Mouse (Mus musculus): ENCODE data around the gene Teddm1a. TPM values are rescaled to one million over a fixed set of nuclear protein-coding genes. Genes with fewer than 3 reads are reported as not detected.

Teddm1a gene
- total and polyA plus RNA-seq, 3 experiments, result not detected

DNA sequence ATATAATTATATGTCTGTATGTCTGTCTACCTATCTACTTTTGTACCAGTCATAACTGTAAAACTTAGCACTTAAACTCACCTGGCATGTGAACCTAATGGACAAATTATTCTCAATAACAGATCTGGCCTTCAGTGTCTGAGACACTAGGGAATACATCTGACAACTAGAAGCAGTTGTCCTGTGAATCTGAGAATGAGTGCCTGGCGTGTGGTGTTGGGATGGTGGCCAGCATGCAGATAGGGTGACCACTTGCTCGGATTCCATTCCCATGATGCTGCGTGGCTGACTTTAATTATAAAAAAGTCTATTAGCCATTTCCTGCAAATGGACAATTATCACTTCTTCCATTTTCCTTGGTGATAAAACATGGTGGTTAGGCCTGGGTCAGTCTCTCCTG is 14.3 kb downstream of the Teddm1a start:
- no peak for DNase-seq

DNA sequence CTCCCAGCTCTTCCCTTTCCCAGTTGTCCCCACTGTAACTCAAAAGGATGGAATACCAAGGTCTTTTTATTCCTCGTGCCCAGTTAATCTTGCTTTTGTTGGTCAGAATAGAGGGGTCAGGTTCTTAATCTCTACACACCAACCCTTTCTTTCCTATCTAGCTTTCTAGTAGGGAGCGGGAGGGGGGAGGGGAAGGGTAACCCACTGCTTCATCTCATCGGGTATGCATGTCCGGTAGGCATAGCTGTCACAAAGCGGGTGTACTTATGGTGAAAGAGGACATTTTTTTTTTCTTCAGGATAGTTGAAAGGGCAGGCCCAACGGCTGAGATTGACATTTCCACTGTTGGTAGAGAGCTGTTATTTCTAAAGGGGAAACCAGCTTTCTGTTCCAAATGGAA is 16.7 kb downstream of the Teddm1a start:
- no peak for DNase-seq

DNA sequence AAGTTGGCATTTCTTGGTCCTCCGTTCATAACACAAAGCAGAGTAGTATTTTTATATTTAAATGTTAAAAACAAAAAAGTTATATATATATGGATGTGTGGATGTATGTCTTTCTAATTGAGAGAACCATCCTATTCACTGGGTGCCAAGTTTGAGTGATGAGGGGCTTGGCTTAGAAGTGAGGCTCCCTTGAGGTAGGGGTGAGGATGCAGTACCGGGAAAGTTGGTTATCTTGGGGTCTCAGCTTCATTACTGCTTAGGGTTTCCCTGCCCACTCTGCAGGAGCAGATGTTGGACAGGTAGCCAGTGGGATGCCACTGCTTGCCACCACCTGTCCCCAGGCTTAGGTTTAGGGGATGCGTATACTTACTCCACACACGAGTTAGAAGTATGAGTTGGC is 17.2 kb downstream of the Teddm1a start:
- DNase-seq, result no peak

DNA sequence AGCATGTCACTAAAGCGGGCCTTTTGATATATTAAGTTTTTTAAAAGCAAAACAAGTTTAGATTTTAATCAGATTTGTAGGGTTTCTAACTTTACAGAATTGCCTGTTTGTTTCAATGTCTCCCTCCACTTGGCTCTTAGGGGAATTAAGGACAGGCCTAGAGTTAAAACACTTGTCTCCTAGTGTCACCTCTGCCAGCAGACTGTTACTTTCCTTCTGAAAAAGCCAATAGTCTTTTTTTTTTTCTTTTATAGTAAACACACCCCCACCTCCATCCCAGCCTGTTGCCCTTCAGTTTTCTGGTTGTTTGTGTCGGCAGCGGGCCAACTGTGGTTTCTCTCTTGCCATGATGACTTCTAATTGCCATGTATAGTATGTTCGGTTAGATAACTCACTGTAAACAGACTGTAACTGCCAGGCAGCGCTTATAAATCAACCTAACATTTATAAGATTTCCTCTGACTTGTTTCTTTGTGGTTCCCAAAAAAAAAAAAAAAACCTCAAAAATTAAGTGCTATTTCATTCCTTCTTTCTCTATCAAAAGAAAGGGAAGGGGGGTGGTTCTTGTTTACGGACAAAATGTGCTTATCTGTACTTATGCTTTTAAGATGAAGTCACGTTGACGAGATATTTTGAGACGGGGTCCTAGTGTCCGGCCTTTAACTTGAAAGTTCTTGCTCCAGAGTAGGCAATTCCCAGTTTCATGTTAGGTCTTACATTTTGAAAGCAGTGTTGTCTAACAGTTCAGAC is 17.8 kb downstream of the Teddm1a start:
- DNase-seq, result no peak

DNA sequence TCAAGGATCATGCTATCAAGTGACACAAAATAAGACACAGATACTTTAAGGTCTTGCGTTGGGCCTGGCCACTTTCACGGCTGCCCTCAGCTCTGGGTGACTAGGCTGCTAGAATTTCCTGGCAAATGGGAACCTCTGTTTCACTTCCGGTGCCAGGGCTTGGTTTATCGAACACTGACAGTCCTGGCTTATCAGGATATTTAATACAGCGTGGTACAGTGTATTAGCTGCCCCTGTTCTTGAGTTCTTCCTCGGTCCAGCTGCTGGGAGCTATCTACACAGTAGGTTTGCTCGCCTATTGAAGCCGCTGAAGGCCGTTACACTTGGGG is 18.4 kb downstream of the Teddm1a start:
- DNase-seq, result no peak

DNA sequence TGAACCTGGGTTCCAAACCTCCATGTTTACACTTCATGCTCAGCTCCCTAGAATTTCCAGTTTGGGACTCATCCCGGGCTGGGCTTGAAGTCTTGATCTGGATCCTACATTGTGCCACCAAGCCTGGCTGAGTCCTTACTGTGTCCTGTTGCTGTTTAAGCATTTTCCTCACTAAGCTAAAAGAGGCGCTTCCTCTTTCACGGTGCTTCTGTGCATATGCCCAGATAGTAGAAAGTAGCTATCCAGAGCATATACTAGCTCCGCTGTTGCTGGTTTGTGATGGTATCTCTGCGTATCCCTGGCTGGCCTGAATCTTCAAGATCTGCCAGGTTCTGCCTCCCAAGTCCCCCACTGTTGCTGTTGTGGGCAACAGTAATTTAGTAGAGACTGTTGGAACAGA is 18.9 kb downstream of the Teddm1a start:
- no peak for DNase-seq

DNA sequence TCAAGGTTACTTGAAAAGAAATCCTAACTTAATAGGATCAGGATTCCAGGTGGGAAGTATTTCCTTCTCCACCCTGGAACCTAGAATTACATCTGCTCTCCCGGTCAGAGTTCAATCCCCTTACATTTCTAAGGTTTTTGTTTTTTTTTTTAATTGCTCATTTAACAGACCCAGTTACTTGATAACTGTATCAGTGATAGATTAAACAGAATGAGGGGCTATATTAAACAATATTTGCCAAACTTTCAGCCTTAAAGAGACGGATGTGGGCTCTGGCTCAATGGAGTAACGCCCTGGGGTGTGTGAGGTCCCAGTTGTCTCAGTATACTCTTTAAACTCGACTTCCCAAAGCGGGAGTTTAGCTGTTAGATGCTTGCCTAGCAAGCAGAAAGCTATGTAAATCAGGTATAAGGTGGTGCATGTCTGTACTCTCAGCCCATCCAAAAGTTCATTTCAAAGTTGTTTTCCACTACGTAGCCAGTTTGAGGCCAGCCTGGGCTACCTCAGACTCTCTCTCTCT is 19.8 kb downstream of the Teddm1a start:
- no peak for DNase-seq

DNA sequence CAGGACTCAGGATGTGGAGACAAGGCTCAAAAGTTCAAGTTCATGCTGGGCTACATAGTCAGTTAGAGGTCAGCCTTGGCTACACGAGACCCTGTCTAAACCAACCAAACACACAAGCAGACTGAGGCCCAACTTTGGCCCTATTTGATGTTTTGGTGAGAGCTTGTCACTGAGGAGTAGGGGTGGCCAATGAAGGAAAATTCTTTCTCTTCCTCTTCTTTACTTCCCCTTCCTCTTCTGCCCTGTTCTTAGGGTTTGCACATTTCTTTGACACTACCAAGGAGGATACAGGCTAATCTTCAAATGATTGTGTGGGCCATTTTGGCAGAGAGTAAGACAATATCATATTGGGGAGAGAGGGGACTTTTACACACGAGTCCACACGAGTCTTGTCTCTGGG is 22.3 kb downstream of the Teddm1a start:
- no peak for DNase-seq

DNA sequence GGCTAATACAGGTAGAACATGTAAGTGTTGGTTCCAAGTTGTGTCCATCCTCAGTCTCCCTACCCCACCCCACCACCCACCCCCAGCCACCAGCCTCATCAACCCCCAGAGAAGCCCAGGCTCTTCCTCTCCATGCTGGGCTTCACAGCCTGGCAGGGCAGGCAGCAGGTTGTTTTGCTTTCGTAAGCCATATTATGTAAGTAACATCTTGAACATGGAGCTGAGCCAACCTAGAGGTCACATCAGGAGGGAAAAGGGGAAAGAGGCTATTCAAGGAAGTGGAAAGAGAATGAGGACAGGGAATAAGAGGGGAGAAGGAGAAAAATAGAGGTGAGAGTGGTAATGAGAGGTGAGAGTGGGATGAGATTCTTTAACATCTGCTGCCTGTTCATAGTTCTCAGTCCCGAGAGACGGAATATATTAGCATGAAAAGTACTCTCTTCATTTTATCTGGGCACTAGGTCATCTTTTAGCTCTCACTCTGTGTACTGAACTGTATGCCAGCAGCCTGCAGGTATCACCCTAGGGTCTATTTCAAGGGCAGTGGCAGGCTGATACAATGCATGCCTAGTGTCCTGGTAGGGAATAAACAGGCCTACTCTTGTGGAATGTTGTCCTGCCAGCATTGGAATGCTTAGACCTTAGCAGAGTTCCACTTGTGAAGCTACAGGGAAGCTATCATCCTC is 27.1 kb downstream of the Teddm1a start:
- DNase-seq, result no peak

DNA sequence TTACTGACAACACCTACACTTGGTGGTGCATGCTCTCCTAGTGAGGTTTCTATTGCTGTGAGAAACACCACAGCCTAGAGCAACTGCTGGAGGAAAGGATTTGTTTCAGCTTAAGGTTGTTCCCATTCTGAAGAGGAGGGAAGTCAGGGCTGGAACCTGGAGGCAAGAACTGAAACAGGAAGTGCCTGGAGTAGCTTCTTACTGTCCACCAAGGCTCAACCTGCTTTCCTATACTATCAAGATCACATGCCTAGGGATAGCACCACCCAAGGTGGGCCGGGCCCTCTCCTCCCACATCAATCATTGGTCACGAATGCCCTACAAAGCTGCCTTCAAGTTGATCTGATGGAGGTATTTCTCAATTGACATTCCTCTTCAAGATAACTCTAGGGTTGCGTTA is 30.1 kb downstream of the Teddm1a start:
- no peak for DNase-seq

DNA sequence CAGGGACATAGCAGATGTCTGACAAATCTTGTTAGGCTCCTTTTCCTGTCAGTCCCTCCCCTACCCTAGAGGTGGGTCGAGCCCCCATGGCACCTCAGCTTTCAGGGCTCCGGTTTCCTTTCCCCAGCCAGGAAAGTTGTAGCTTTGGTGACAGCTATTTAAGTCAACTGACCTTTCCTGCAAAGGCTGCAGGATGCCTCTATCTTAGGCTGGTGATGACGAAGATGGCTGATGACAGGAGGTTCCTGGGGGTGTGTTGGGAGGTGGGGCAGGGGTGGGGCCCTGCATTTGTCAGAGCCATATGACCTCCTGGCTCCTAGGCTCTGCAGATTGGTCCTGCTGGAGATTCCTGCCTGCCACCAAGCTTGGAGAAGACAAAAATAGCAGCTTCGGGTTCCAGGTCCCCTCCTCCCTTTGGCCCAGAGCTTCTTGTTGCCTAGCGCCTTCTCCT is 31.1 kb downstream of the Teddm1a start:
- peak; percentile 82 for DNase-seq

DNA sequence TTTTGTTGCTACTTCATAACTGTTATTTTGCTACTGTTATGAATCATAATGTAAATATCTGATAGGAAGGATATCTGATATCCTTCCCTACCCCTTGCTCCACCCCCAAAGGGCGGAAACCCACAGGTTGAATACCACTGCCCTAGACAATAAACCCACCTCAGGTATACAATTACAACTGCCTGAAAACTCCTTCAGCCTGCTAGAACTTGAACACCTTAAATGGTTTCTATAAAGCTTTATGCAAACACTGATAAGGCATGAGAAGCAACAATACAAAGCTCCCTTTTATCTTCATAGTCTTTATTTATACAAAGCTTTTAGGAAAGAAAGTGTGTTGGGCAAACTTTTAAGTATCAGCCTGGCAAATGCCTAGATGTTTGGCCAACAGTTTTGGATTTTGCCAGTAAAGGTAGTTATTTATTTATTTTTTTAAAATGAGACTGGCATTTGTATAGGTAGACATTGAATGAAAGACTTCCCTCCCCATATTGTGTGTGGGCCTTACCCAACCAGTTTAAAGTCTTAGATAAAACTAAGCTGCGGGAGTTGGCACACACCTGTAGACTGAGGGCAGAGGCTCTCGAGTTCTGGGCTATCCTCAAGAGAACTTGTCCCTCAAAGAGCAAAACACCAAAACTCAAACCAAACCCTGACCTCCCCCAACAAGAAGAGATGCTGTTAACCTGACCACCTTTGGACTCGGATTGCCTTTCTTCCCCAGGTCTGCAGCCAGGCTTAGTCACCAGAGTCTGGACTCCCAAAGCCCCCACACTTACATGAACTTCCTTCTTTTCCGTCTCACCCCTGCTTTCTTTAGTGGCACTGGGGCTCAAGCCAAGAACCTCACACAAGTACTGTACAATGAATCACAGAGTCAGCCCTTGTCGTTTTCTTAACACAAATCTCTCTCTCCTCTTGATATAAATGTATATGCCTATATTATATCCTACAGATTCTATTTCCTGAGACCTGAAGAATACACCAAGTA is 33.1 kb downstream of the Teddm1a start:
- DNase-seq, result no peak

DNA sequence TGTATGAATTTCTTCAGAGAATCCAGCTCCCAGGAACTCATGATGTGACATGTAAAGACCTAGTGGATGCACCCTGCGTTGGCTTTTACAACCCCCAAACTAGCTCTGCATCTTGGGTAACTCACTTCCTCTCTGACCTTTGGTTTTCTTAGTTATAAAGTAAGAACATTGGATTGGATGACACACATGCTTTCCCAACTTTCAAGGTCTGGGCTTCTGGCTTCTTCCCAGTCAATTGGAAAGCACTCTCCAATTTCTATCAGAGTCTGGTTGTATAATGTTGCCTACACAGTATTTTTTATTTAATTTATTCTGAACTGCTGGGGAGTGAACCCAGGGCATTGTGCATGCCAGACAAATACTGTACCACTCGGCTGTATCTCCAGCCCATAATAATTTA is 38.9 kb downstream of the Teddm1a start:
- DNase-seq, result peak; percentile 80

DNA sequence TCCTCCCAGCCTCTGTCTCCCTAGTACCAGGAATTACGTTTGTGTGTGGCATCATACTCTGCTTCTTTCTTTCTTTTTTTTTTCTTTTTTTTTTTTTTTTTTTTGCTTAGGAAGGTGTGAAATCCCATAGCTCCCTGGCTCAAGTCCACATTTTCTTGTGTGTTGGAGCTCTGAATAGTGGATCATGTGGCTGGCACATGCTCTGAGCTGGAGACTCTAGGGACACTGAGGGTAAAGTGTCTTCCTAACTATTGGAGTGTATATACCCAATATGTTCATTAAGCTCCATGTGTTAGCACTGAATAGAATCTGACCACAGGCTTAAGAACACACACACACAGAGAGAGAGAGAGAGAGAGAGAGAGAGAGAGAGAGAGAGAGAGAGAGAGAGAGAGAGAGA is 42.2 kb downstream of the Teddm1a start:
- DNase-seq, result no peak

DNA sequence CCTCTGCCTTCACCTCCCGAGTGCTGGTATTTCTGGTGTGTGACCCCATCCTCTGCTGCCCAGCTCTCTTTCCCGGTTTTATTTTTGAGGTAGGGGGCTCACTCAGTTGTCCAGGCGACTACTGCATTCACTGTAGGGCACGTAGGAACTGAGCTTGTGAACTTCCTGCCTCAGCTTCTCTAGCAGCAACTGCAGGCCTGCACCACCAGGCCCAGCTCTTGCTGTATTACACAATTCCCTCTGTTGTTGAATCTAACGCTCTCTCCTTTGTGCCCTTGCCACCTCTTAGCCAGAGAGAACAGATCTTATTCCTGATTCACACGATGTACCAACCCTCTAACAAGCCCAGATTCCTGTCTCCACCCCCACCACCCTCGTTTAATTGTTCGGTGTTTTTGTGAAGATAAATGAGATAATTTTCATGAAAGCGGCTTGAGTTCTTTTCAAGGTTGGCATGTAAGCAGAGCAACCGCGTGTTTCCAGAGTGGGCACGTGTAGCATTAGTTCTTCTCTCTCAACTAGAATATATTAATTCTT is 44.4 kb downstream of the Teddm1a start:
- no peak for DNase-seq

DNA sequence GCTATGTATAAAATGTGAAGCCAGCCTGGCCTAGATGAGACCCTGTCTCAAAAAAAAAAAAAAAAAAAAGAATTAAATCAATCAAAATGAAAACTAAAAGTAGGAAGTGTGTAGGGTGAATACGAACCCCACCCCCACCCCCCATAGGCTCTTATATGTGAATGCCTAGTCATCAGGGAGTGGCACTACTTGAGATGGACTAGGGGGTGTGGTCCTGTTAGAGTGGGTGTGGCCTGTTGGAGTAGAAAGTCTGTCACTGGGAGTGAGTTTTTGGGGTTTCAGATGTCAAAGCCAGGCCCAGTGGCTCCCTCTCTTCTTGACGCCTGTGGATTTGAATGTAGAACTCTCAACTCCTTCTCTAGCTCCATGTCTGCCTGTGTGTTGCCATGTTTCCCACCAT is 45.5 kb downstream of the Teddm1a start:
- DNase-seq, result no peak

DNA sequence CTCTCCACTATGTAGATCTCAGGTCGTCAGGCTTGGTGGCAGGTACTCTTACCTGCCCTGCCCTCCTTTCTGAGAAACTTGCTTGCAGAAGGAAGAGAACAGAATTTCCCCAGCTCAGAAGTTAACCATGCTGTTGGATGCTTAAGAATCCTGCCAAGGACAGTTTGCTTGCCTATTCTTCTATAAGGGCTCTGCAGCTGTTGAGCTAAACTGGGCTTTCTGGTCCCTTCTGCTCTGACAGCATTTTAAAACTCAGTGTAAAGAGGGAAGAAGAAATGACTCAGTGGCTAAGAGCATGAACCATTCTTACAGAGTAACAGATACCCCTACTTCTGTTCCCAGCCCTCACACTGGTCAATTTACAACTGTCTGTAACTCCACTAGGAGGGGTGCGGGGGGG is 49.4 kb downstream of the Teddm1a start:
- DNase-seq, result no peak

Small RNA genes lying within 50 kb of the gene (microRNA-seq; reads per million reads assigned to microRNA genes)
- gene Mir8114, result 20.7 to 23.3 reads per million in 2 experiments

Other genes with a start within 250 kb of the Teddm1a start
- under 1 TPM in 1 of 2 experiments, not detected in 1; 0.10 TPM for gene Rgs8, start 238.7 kb upstream of the Teddm1a start, total RNA-seq (2021)
- 0.02 TPM in 2 replicates for gene Rgs8, start 238.7 kb upstream of the Teddm1a start, polyA plus RNA-seq (2012; rRNA removed)
- 1 to 10 TPM; 2.1 to 4.5 TPM for gene Rgs16, start 151.4 kb upstream of the Teddm1a start, total RNA-seq (2021)
- gene Rgs16, start 151.4 kb upstream of the Teddm1a start, polyA plus RNA-seq (2012; rRNA removed), result 0.61 and 0.95 TPM in 2 replicates
- 10 to 100 TPM in 1 of 2 experiments, 1 to 10 TPM in 1; 9.7 to 13.2 TPM for gene Rnasel, start 142.3 kb upstream of the Teddm1a start, total RNA-seq (2021)
- gene Rnasel, start 142.3 kb upstream of the Teddm1a start, polyA plus RNA-seq (2012; rRNA removed), result 1.2 and 1.5 TPM in 2 replicates
- under 1 TPM in 1 of 2 experiments, not detected in 1; 0.28 TPM for gene Rgsl1, start 47.6 kb upstream of the Teddm1a start, total RNA-seq (2021)
- 0.03 TPM in 1 of 2 replicates, not detected in the other for gene Rgsl1, start 47.6 kb upstream of the Teddm1a start, polyA plus RNA-seq (2012; rRNA removed)
- gene Teddm1b, start 17.4 kb upstream of the Teddm1a start, total RNA-seq (2021), result not detected
- gene Teddm1b, start 17.4 kb upstream of the Teddm1a start, polyA plus RNA-seq (2012; rRNA removed), result not detected in 2 replicates
- 1,000 to 10,000 TPM; 1,004 to 1,607 TPM for gene Glul, start 8.2 kb downstream of the Teddm1a start, total RNA-seq (2021)
- 279 and 350 TPM in 2 replicates for gene Glul, start 8.2 kb downstream of the Teddm1a start, polyA plus RNA-seq (2012; rRNA removed)
- under 1 TPM; 0.29 to 0.52 TPM for gene Teddm2, start 8.5 kb downstream of the Teddm1a start, total RNA-seq (2021)
- gene Teddm2, start 8.5 kb downstream of the Teddm1a start, polyA plus RNA-seq (2012; rRNA removed), result 0.19 and 0.24 TPM in 2 replicates

All from adrenal gland, adult 2 months (tissue).